Comparison of ENCODE assay signal across 21 mouse cellular contexts in the genomic region with DNA sequence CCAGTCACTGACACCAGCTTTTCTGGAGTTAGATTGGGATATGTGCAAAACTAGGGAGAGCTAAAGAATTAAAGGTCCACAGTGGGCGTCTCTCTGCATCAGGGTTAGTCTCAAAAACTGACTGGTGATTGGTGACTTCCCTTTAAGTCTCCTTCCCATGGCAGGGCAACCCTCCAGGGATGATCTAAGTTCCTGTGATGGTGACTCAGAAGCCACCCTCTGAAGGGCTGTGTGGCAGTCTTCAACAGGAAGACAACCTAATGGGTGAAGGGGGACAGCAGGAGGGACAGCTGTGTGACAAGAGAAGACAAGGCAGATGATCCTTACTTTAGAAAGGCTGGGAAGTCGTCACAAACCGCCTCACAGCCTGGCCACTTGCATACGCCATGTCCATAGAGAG.
A peak's percentile ranks its signal among the peaks of the same experiment; 100 is the strongest.
DNase-seq lines count a peak whose midpoint lies in the region.
"Had no signal": no experiment of that assay in that cellular context is flagged by ENCODE, and none has a peak within 500 bp of the region (broad histone marks: within the 10 kb centered on the region; RNA-seq: fewer than 3 reads in every experiment).

No protein-coding gene starts in this region.

- peak; percentile 19 for DNase-seq in layer of hippocampus, adult 9-11 months
- DNase-seq in layer of hippocampus, postnatal 36 days: no peak
- DNase-seq in 3134 (ENCODE audit: extremely low read depth, insufficient read length, low spot score) (peak; percentile 37), 3T3-L1 (ENCODE audit: low read depth, low spot score) (peak; percentile 9)
- no peak for DNase-seq in right cerebral cortex, postnatal 25 days
- no peak for DNase-seq in gastrocnemius, adult 8-10 months (ENCODE audit: low spot score in 2 of 2)
- DNase-seq: adrenal gland, postnatal 14 days; cerebellum, adult 11 months; cerebellum, adult 8-10 months; cerebellum, postnatal 14 days; embryo, embryonic 11 days; gastrocnemius, adult 2 months; gastrocnemius, postnatal 36 days; heart, postnatal 14 days had no signal

- H3K27ac ChIP-seq in brown adipose tissue, adult 24 weeks (replicated peaks; ENCODE audit: low read depth, low read length): peak overlapping the region; percentile 27; the same call in 1 of the 2 replicates
- H3K27ac ChIP-seq: embryonic facial prominence, embryonic 15.5 days; forebrain, embryonic 10.5 days; gastrocnemius, adult 2 months; heart, embryonic 10.5 days; hindbrain, embryonic 13.5 days; hindbrain, postnatal 0 days had no signal

- no peak overlapping the region for H3K4me3 ChIP-seq in brown adipose tissue, adult 24 weeks (ENCODE audit: insufficient read depth, low read depth, low read length)
- H3K4me3 ChIP-seq: embryonic facial prominence, embryonic 15.5 days; erythroblast, embryonic 14.5 days; forebrain, embryonic 10.5 days; gastrocnemius, adult 2 months; heart, embryonic 10.5 days; hindbrain, embryonic 13.5 days had no signal

- no peaks in the 10 kb centered on the region for H3K4me1 ChIP-seq in brown adipose tissue, adult 24 weeks (ENCODE audit: control insufficient read depth, insufficient read depth, insufficient read length, low read length)
- H3K4me1 ChIP-seq: embryonic facial prominence, embryonic 15.5 days; hindbrain, embryonic 13.5 days had no signal

Comparison
In these comparisons a context has a peak if more than half of its experiments do, and no peak if none do; other contexts are left out.
1. DNase-seq: peak in layer of hippocampus, adult 9-11 months (single experiment), 3134 (single experiment) and 3T3-L1 (single experiment); none in layer of hippocampus, postnatal 36 days (0 of 2), right cerebral cortex, postnatal 25 days (single experiment) and gastrocnemius, adult 8-10 months (0 of 2).